Mouse (Mus musculus): ENCODE measurements around the gene Klk5. TPM values are rescaled to one million over a fixed set of nuclear protein-coding genes. Genes with fewer than 3 reads are reported as not detected.
A peak's percentile ranks its signal among the peaks of the same experiment; 100 is the strongest.

Klk5 gene
- polyA plus RNA-seq, 1 experiment from 2014 or later: not detected

DNA sequence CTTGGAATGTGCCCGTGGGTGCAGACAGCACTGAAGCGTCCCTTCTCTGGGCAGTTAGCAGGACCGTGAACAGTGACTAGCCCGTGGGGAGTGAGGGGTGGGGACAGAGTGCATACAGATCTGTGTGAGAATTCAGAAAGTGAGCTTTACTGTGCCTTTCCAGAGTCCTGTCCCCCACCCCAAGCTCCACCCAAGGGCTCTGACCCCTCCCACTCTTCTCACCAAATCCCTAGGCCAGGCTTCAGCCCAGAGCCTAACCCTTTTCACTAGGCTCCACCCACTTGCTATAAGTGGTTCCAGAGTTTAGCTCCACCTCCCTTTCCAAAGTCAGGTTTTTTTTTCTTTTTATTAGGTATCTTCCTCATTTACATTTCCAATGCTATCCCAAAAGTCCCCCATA lies 2.0 kb downstream of the Klk5 start:
- 89% methylated on average over 4 of the region's 4 CpGs for WGBS
- no peak overlapping the region for H3K4me2 ChIP-seq
- no peaks in the 10 kb centered on the region for H3K4me1 ChIP-seq
- no peaks in the 10 kb centered on the region for H3K27me3 ChIP-seq
- H3K4me3 ChIP-seq: no peak overlapping the region
- no peak for ATAC-seq
- H3K36me3 ChIP-seq (ENCODE audit: poor library complexity, severe bottlenecking): no peaks in the 10 kb centered on the region
- no peak overlapping the region for H3K27ac ChIP-seq
- no peaks in the 10 kb centered on the region for H3K9me3 ChIP-seq (replicated peaks)
- H3K9ac ChIP-seq: no peak overlapping the region

DNA sequence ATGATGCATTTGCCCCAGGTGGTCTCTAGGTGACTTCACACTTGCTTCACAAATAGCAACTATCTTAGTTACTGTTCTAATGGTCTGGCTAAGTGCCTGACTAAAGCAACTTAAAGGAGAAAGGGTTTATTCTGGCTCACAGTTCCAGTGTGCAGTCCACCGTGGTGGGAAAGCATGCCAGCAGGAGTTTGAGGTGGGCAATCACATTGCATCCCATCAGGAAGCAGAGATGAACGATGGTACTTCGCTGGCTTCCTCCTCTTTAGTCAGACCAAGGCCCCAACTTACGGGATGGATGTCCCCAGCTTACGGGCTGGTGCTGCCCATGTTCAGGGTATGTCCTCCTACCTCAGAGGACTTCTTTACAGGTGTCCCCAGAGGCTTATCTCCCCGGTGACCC lies 9.8 kb downstream of the Klk5 start:
- no peaks in the 10 kb centered on the region for H3K36me3 ChIP-seq (ENCODE audit: poor library complexity, severe bottlenecking)
- WGBS: 89% methylated on average over 6 of the region's 6 CpGs
- H3K9me3 ChIP-seq (replicated peaks): no peaks in the 10 kb centered on the region
- no peak overlapping the region for H3K9ac ChIP-seq
- no peaks in the 10 kb centered on the region for H3K27me3 ChIP-seq
- ATAC-seq: no peak
- H3K4me1 ChIP-seq: no peaks in the 10 kb centered on the region
- H3K27ac ChIP-seq: no peak overlapping the region
- H3K4me2 ChIP-seq: no peak overlapping the region
- H3K4me3 ChIP-seq: no peak overlapping the region

DNA sequence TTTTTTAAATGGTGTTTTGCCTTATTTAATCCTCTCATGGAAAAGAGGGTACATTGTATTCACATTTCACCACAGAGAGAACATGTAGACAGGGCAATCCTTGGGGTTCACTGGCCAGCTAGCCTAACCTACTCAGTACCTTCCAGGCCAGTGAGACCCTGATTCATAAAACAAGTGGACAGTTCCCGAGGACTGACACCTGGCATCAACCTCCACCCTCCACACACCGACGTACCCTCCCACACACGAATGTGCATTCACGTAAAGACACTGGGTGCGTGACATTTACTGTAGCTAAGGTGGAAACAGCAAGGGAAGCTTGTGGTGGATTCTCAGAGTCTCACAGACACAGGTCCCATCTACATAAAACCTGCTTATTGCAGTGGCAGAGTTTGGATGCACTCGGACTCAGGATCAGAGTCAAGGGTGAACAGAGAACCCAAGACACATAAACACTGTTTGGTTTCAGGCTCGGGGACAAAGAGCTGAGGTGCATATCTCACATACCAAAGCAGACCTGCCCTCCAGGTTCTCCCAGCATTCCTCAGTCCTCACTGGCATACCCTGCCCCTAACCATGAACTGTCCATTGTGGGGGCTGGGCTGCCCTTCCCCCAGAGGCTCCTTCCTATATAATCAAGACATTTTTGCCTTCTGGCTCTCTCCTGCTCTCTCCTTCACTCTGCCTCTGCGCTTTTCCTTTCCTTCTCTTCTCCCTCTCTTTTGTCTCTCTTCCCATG lies 13.0 kb downstream of the Klk5 start:
- Histone ChIP-seq H3K4me3 (no peak overlapping the region), H3K4me1 (no peaks in the 10 kb centered on the region), H3K36me3 (ENCODE audit: poor library complexity, severe bottlenecking) (no peaks in the 10 kb centered on the region), H3K4me2 (no peak overlapping the region), H3K9me3 (replicated peaks) (no peaks in the 10 kb centered on the region), H3K27me3 (no peaks in the 10 kb centered on the region), H3K27ac (no peak overlapping the region), H3K9ac (no peak overlapping the region)
- ATAC-seq: no peak
- 88% methylated on average over 9 of the region's 9 CpGs for WGBS

DNA sequence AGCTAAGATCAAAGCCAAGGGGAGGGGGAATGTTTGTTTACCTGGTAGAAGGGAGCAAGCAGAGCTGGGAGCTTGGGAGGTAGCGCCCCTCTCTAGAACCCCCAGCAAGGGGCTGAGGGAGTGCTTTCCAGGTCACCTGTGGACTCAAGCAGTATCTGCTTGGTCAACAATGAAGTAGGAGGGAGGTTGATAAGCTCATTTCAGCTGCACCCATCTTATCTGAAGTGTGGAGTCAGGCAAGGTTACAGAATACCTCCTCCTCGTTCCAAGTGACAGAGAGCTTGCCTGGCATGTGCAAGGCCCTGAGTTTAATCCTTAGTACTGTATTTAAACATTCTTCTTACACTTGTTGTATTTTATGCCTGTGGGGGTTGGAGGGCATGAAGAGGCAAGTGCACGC lies 13.9 kb downstream of the Klk5 start:
- no peaks in the 10 kb centered on the region for H3K4me1 ChIP-seq
- no peaks in the 10 kb centered on the region for H3K36me3 ChIP-seq (ENCODE audit: poor library complexity, severe bottlenecking)
- WGBS: 77% methylated on average over 3 of the region's 3 CpGs
- no peak overlapping the region for H3K4me2 ChIP-seq
- H3K27me3 ChIP-seq: no peaks in the 10 kb centered on the region
- no peaks in the 10 kb centered on the region for H3K9me3 ChIP-seq (replicated peaks)
- no peak for ATAC-seq
- no peak overlapping the region for H3K27ac ChIP-seq
- H3K4me3 ChIP-seq: no peak overlapping the region
- no peak overlapping the region for H3K9ac ChIP-seq

DNA sequence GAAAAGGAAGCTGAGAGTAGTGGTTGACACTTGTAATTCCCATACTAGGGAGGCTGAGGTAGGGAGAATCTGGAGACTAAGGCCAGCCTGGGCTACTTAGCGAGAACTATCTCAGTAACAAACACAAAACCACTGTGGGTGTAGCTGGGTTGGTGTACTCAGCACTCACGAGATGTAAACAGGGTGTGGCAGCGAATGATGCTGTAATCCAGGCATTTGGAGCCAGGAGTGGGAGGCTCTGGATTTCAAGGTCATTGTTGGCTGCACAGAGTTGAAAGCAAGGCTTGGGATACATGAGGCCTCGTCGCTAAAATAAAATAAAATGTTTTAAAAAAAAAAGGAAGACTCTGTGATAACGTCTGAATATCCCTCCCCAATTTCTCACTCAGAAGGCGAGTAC lies 14.5 kb downstream of the Klk5 start:
- no peaks in the 10 kb centered on the region for H3K4me1 ChIP-seq
- no peaks in the 10 kb centered on the region for H3K27me3 ChIP-seq
- H3K27ac ChIP-seq: no peak overlapping the region
- H3K9me3 ChIP-seq (replicated peaks): no peaks in the 10 kb centered on the region
- 84% methylated on average over 7 of the region's 7 CpGs for WGBS
- H3K4me2 ChIP-seq: no peak overlapping the region
- H3K4me3 ChIP-seq: no peak overlapping the region
- no peak overlapping the region for H3K9ac ChIP-seq
- H3K36me3 ChIP-seq (ENCODE audit: poor library complexity, severe bottlenecking): no peaks in the 10 kb centered on the region
- ATAC-seq: no peak

DNA sequence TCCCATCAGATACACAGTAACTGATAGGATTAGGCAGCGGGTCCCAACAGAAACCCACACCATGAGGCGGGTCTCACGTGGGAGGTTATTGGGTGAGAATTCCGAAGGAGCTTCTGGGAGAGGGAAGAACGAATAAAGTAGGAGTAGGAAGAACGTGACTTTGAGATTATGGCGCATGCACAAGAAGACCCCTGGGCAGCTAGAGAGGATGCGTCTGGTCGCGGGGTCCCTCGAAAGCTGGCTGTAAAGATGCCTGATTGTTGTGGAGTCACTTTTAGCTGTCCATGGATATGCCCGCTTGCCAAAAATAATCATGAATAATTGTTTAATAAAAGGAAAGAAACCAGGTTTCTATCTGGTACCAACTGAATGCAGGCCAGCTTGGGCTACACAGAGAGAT lies 15.7 kb downstream of the Klk5 start:
- 94% methylated on average over 12 of the region's 12 CpGs for WGBS
- Histone ChIP-seq H3K36me3 (ENCODE audit: poor library complexity, severe bottlenecking) (no peaks in the 10 kb centered on the region), H3K4me1 (no peaks in the 10 kb centered on the region), H3K27ac (no peak overlapping the region), H3K27me3 (no peaks in the 10 kb centered on the region), H3K4me2 (no peak overlapping the region), H3K4me3 (no peak overlapping the region), H3K9ac (no peak overlapping the region), H3K9me3 (replicated peaks) (no peaks in the 10 kb centered on the region)
- ATAC-seq: no peak

DNA sequence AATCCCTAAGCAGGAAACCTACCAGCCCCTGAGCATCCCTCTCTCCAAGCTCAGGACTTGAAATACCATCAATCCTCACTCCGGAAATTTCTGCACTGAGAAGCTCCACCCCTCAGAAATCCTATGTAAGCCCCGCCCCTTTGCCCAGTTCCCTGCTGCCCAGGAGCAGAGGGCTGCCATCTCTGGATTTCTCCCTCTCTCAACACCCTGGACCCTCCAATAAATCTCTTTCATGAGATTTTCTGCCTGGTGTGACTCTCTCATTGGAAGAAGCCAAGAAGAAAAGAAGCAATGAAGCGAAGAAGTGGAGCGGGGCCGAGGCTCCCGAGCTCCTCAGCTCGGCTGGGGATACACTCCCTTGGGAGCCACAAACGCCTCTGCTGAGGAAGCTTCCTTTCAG lies 18.6 kb downstream of the Klk5 start:
- H3K9me3 ChIP-seq (replicated peaks): no peaks in the 10 kb centered on the region
- no peak for ATAC-seq

DNA sequence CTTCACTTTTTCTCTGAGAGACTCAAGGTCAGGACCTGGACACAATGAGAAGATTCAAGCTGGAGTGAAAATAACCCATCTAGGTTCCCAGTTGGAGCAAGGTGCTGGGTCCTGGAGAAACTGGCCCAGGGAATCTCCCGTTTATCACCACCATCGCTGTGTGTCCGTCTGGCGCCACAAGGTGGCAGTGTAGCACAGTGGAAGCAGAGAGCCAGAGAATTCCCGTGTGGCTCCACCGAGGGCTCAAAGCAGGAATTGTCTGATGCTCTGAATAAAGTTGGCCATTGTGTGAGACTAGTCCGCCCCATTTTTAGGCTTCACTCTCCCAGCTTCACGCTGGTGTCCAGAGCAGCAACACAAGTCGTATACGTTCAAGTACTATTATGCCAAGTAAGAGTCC lies 31.5 kb downstream of the Klk5 start:
- Histone ChIP-seq H3K9ac (no peak overlapping the region), H3K36me3 (ENCODE audit: poor library complexity, severe bottlenecking) (no peaks in the 10 kb centered on the region), H3K27me3 (no peaks in the 10 kb centered on the region), H3K27ac (no peak overlapping the region), H3K4me3 (no peak overlapping the region), H3K4me1 (no peaks in the 10 kb centered on the region), H3K9me3 (replicated peaks) (no peaks in the 10 kb centered on the region), H3K4me2 (no peak overlapping the region)
- ATAC-seq: peak; percentile 48; the same call in 1 of the 2 replicates
- WGBS: 3% methylated on average over 10 of the region's 10 CpGs

More for the DNA sequence above, 18.6 kb downstream of the Klk5 start:
- Histone ChIP-seq H3K4me1 (no peaks in the 10 kb centered on the region), H3K36me3 (ENCODE audit: poor library complexity, severe bottlenecking) (no peaks in the 10 kb centered on the region), H3K4me2 (no peak overlapping the region), H3K27ac (no peak overlapping the region), H3K4me3 (no peak overlapping the region), H3K9ac (no peak overlapping the region), H3K27me3 (no peaks in the 10 kb centered on the region)
- WGBS: 31% methylated on average over 8 of the region's 8 CpGs

DNA sequence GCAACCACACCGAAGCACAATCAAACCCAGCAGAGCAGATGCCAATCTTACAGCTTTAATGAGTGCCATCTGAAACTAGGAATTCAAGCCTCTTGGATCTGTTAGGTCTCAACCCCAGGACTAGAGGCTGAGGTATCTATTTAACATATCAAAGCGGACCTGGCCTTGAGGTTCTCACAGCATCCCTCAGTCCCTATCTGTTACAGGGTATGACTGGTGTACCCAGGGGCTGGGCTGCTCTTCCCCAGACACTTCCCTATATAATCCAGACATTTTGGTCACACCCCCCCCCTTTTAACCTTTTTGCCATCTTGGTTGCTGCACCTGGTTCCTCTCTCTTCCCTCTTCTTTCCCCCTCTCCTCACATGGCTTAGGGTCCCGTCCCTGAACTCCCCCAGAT lies 31.9 kb downstream of the Klk5 start:
- Histone ChIP-seq H3K4me1 (no peaks in the 10 kb centered on the region), H3K4me3 (no peak overlapping the region), H3K27me3 (no peaks in the 10 kb centered on the region), H3K9me3 (replicated peaks) (no peaks in the 10 kb centered on the region), H3K4me2 (no peak overlapping the region), H3K9ac (no peak overlapping the region), H3K27ac (no peak overlapping the region), H3K36me3 (ENCODE audit: poor library complexity, severe bottlenecking) (no peaks in the 10 kb centered on the region)
- WGBS: 67% methylated on average over 3 of the region's 3 CpGs
- ATAC-seq: no peak

DNA sequence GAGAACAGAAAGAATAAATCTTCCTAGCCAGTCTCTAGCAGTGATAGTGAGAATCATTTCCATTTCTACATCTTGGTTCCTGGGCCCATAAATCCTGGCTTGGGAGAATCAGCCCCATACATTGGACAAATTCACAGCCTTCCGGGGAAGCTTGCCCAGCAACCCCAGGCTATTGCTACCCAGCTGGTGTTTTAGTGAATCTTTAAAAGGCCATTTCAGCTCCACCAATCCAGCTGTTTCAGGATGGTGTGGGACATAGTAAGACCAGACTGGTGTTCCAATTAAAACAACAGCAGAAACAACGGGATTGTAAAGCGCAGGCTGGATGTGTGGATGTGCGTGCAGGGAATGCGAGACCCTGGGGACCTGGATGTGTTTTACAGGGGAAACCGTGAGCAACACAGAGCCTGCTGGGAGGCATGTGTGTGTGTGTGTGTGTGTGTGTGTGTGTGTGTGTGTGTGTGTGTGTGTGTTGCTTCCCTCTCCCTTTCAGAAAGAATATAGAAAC lies 33.2 kb downstream of the Klk5 start:
- Histone ChIP-seq H3K9ac (no peak overlapping the region), H3K9me3 (replicated peaks) (no peaks in the 10 kb centered on the region), H3K27me3 (no peaks in the 10 kb centered on the region), H3K27ac (no peak overlapping the region), H3K4me3 (no peak overlapping the region), H3K4me1 (no peaks in the 10 kb centered on the region), H3K36me3 (ENCODE audit: poor library complexity, severe bottlenecking) (no peaks in the 10 kb centered on the region), H3K4me2 (no peak overlapping the region)
- ATAC-seq: no peak
- WGBS: 88% methylated on average over 6 of the region's 6 CpGs

DNA sequence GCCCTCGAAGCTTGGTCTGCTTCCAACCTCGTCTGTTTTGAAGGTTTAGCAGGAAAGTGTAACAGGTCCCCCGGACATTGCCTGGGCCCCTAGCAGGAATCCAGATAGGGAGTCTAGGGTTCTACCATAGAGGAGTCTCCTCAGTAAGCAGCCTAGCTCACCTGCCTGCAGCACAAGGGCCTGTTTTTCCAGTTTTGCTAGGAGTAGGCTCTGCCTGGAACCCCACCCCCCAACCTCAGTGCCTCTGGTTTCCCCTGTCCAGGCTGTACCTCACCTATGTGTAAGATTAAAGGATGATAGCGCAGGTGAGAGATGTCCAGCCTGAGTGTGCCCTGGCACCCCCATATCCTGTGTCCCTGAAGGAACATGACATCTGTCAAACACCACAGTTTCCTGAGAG lies 34.7 kb downstream of the Klk5 start:
- Histone ChIP-seq H3K4me1 (no peaks in the 10 kb centered on the region), H3K4me2 (no peak overlapping the region), H3K9me3 (replicated peaks) (no peaks in the 10 kb centered on the region), H3K27ac (no peak overlapping the region), H3K4me3 (no peak overlapping the region), H3K9ac (no peak overlapping the region), H3K27me3 (no peaks in the 10 kb centered on the region), H3K36me3 (ENCODE audit: poor library complexity, severe bottlenecking) (no peaks in the 10 kb centered on the region)
- ATAC-seq: no peak
- 82% methylated on average over 4 of the region's 4 CpGs for WGBS

DNA sequence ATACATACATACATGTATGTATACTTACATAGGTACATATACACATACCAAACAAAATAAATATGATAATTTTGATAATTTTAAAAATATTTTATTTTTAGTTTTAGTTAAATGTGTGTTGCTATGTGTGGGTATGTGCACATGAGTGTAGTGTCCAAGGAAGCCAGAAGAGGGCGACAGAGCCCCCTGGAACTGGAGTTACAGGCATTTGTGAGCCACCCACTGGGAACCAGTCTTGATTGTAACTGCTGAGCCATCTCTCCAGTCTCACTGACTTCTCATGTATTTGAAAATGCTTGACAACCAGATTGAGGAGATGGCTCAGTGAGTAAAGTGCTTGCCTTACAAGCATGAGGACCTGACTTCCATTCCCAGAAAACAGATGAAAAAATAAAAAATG lies 36.5 kb downstream of the Klk5 start:
- no peaks in the 10 kb centered on the region for H3K9me3 ChIP-seq (replicated peaks)

DNA sequence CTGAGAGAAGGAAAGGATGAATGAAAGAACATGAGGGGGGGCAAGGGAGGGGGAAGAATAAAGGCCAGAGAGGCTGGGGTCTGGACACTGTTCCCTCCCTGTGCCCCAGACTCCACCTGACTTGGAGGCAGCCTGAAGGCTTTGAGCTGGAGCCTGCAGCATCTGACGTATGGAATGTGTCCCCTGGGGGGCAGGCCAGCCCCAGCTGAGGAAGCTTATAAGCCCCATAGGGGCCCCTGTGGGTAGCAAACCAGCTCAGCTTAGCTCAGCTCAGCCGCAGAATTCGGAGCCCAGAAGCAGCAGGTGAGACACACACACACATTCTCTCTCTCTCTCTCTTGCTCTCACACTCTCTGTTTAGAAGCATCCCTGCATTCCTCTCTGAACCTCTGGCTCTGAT lies 39.1 kb downstream of the Klk5 start, which contains the start of gene Klk4:
TSS of gene Klk4 (plus strand) at position 249 of the 400 bp plus-strand sequence.
- Histone ChIP-seq H3K36me3 (ENCODE audit: poor library complexity, severe bottlenecking) (no peaks in the 10 kb centered on the region), H3K4me1 (no peaks in the 10 kb centered on the region), H3K27ac (no peak within 1 kb of the TSS), H3K9me3 (replicated peaks) (no peaks in the 10 kb centered on the region), H3K9ac (no peak within 1 kb of the TSS), H3K4me2 (no peak within 1 kb of the TSS), H3K4me3 (no peak within 1 kb of the TSS), H3K27me3 (no peaks in the 10 kb centered on the region; the same call in 1 of the 2 replicates)
- ATAC-seq: no peak
- 0% methylated on average over 3 of the region's 3 CpGs for WGBS

More for the DNA sequence above, 36.5 kb downstream of the Klk5 start:
- 41% methylated on average over 1 of the region's 1 CpGs for WGBS
- Histone ChIP-seq H3K4me2 (no peak overlapping the region), H3K4me3 (no peak overlapping the region), H3K9ac (no peak overlapping the region), H3K4me1 (no peaks in the 10 kb centered on the region), H3K27ac (no peak overlapping the region), H3K36me3 (ENCODE audit: poor library complexity, severe bottlenecking) (no peaks in the 10 kb centered on the region), H3K27me3 (no peaks in the 10 kb centered on the region; the same call in 1 of the 2 replicates)
- ATAC-seq: no peak
